Mouse (Mus musculus) forebrain, embryonic 16.5 days (tissue): ENCODE data around the gene Rapsn. TPM values are rescaled to one million over a fixed set of nuclear protein-coding genes. Genes with fewer than 3 reads are reported as not detected.
"Not testable (repeated sequence)": the region's sequence is repeated elsewhere in the genome, so short reads cannot be mapped to it uniquely, and the experiment has no call there.

Experiments
- ATAC-seq: fragments of 200-750 bp; cut with Nextera tagmentation; 2 replicates; pipeline ENCODE4 v1.8.0; 2017; ENCODE audit warnings: mild to moderate bottlenecking, moderate library complexity
- H3K27ac ChIP-seq: fragments of 300-500 bp; sonication (generic); 2 replicates; pipeline ENCODE4 v1.5.1; 2014; ENCODE audit warnings: low read length, control low read depth
- H3K27me3 ChIP-seq: fragments of 300-500 bp; sonication (generic); replicated peaks from 2 replicates; pipeline ENCODE4 v1.6.1; 2014; ENCODE audit warnings: low read length; ENCODE audit not compliant: control insufficient read depth, insufficient read depth
- H3K36me3 ChIP-seq: fragments of 300-500 bp; sonication (generic); 2 replicates; pipeline ENCODE4 v1.6.1; 2014; ENCODE audit not compliant: control insufficient read depth, insufficient read depth
- H3K4me1 ChIP-seq: fragments of 300-500 bp; sonication (generic); replicated peaks from 2 replicates; pipeline ENCODE4 v1.6.1; 2014; ENCODE audit warnings: low read length; ENCODE audit not compliant: control insufficient read depth, insufficient read depth
- H3K4me2 ChIP-seq: fragments of 300-500 bp; sonication (generic); 2 replicates; pipeline ENCODE4 v1.6.1; 2014; ENCODE audit warnings: mild to moderate bottlenecking, low read length, control low read depth
- H3K4me3 ChIP-seq: fragments of 300-500 bp; sonication (generic); replicated peaks from 2 replicates; pipeline ENCODE4 v1.5.1; 2014; ENCODE audit warnings: mild to moderate bottlenecking, low read length, control low read depth
- H3K9ac ChIP-seq: fragments of 300-500 bp; sonication (generic); replicated peaks from 2 replicates; pipeline ENCODE4 v1.6.1; 2014; ENCODE audit warnings: low read depth, low read length, control low read depth
- H3K9me3 ChIP-seq: fragments of 300-500 bp; sonication (generic); 2 replicates; pipeline ENCODE4 v1.6.1; 2016; ENCODE audit warnings: low read length; ENCODE audit not compliant: control insufficient read depth
- WGBS: fragments of 180-500 bp; shearing (Covaris S2); extraction: QIAGEN DNeasy Blood & Tissue Kit; methylation state at CpG from one replicate; pipeline ENCODE4 v1.1.7; 2014; 5-methylcytosine and 5-hydroxymethylcytosine counted together
- polyA plus RNA-seq: library from polyadenylated mRNA; unstranded; fragments of >200 nt; fragmentation: Nextera tagmentation; extraction: Ambion mirVana; gene quantifications from 2 replicates; pipeline ENCODE4 v1.2.1, GENCODE M21; 2015

The Rapsn gene
- polyA plus RNA-seq, result 0.51 and 0.86 TPM in 2 replicates

GRCm38 (mm10) chr2:91035385-91035784, at the start of gene Rapsn:
Rapsn (plus strand) TSS chr2:91035620.
- 79% methylated on average over 9 of the region's 9 CpGs for WGBS

GRCm38 (mm10) chr2:90986055-90986454, 49.4 kb upstream of the Rapsn start:
- no peak overlapping the region for H3K4me2 ChIP-seq
- H3K27ac ChIP-seq, result no peak overlapping the region
- H3K27me3 ChIP-seq, result no peaks in the 10 kb centered on the region
- ATAC-seq, result no peak
- H3K9me3 ChIP-seq, result no peaks in the 10 kb centered on the region
- no peak overlapping the region for H3K9ac ChIP-seq
- 92% methylated on average over 3 of the region's 3 CpGs for WGBS
- H3K4me1 ChIP-seq, result no peaks in the 10 kb centered on the region
- no peak overlapping the region for H3K4me3 ChIP-seq
- no peaks in the 10 kb centered on the region for H3K36me3 ChIP-seq

More at GRCm38 (mm10) chr2:91035385-91035784, at the start of gene Rapsn:
- H3K4me3 ChIP-seq, result no peak within 1 kb of the TSS
- no peak within 1 kb of the TSS for H3K27ac ChIP-seq
- H3K36me3 ChIP-seq, result no peaks in the 10 kb centered on the region
- no peaks in the 10 kb centered on the region for H3K4me1 ChIP-seq
- ATAC-seq, result no peak
- H3K27me3 ChIP-seq, result no peaks in the 10 kb centered on the region
- H3K4me2 ChIP-seq, result no peak within 1 kb of the TSS
- H3K9me3 ChIP-seq, result no peaks in the 10 kb centered on the region
- no peak within 1 kb of the TSS for H3K9ac ChIP-seq

- WGBS, result 94% methylated on average over 8 of the region's 8 CpGs
- Histone ChIP-seq H3K27ac (no peak overlapping the region), H3K27me3 (no peaks in the 10 kb centered on the region), H3K4me3 (no peak overlapping the region), H3K9ac (no peak overlapping the region), H3K4me2 (no peak overlapping the region), H3K36me3 (peaks cover 53% of the 10 kb centered on the region), H3K9me3 (no peaks in the 10 kb centered on the region), H3K4me1 (no peaks in the 10 kb centered on the region)
- ATAC-seq, result no peak
These were observed 26.9 kb upstream of the Rapsn start for GRCm38 (mm10) chr2:91008536-91008935.

- H3K4me3 ChIP-seq, result no peak overlapping the region
- H3K27me3 ChIP-seq, result no peaks in the 10 kb centered on the region
- WGBS, result 96% methylated on average over 2 of the region's 2 CpGs
- peaks cover 39% of the 10 kb centered on the region for H3K36me3 ChIP-seq
- no peak overlapping the region for H3K27ac ChIP-seq
- no peaks in the 10 kb centered on the region for H3K9me3 ChIP-seq
- H3K4me1 ChIP-seq, result no peaks in the 10 kb centered on the region; the same call in 1 of the 2 replicates
- ATAC-seq, result no peak
- H3K4me2 ChIP-seq, result no peak overlapping the region
- no peak overlapping the region for H3K9ac ChIP-seq
These were observed 21.5 kb upstream of the Rapsn start for GRCm38 (mm10) chr2:91013881-91014280.

- H3K27me3 ChIP-seq, result no peaks in the 10 kb centered on the region
- WGBS, result 73% methylated on average over 4 of the region's 4 CpGs
- H3K36me3 ChIP-seq, result peaks cover 35% of the 10 kb centered on the region
- no peak overlapping the region for H3K4me2 ChIP-seq
- H3K4me1 ChIP-seq, result no peaks in the 10 kb centered on the region; the same call in 1 of the 2 replicates
- H3K4me3 ChIP-seq, result no peak overlapping the region
- ATAC-seq, result no peak
- H3K9ac ChIP-seq, result no peak overlapping the region
- no peaks in the 10 kb centered on the region for H3K9me3 ChIP-seq
- no peak overlapping the region for H3K27ac ChIP-seq
These were observed 20.0 kb upstream of the Rapsn start for GRCm38 (mm10) chr2:91015386-91015785.

- 74% methylated on average over 8 of the region's 8 CpGs for WGBS
- H3K36me3 ChIP-seq, result peaks cover 23% of the 10 kb centered on the region
These were observed 17.2 kb upstream of the Rapsn start for GRCm38 (mm10) chr2:91018061-91018788.

GRCm38 (mm10) chr2:91019911-91020310, 15.5 kb upstream of the Rapsn start:
- no peak for ATAC-seq
- no peaks in the 10 kb centered on the region for H3K9me3 ChIP-seq
- no peak overlapping the region for H3K9ac ChIP-seq
- H3K4me3 ChIP-seq, result no peak overlapping the region
- peaks cover 8% of the 10 kb centered on the region; the same call in 1 of the 2 replicates for H3K36me3 ChIP-seq
- no peaks in the 10 kb centered on the region; the same call in 1 of the 2 replicates for H3K4me1 ChIP-seq
- no peaks in the 10 kb centered on the region for H3K27me3 ChIP-seq
- no peak overlapping the region for H3K4me2 ChIP-seq
- 90% methylated on average over 3 of the region's 3 CpGs for WGBS
- no peak overlapping the region for H3K27ac ChIP-seq

More at GRCm38 (mm10) chr2:91018061-91018788, 17.2 kb upstream of the Rapsn start:
- no peak overlapping the region for H3K27ac ChIP-seq
- no peak overlapping the region for H3K9ac ChIP-seq
- no peak overlapping the region for H3K4me2 ChIP-seq
- no peaks in the 10 kb centered on the region for H3K27me3 ChIP-seq
- no peaks in the 10 kb centered on the region for H3K9me3 ChIP-seq
- H3K4me3 ChIP-seq, result no peak overlapping the region
- no peaks in the 10 kb centered on the region; the same call in 1 of the 2 replicates for H3K4me1 ChIP-seq
- ATAC-seq, result no peak

- H3K27me3 ChIP-seq, H3K4me3 ChIP-seq, H3K4me1 ChIP-seq, H3K9ac ChIP-seq, H3K9me3 ChIP-seq, H3K27ac ChIP-seq, H3K36me3 ChIP-seq, ATAC-seq, H3K4me2 ChIP-seq: not testable (repeated sequence)
- WGBS, result 97% methylated on average over 7 of the region's 7 CpGs
These were observed 13.2 kb upstream of the Rapsn start for GRCm38 (mm10) chr2:91022266-91022665.

- H3K4me2 ChIP-seq, result no peak overlapping the region
- no peaks in the 10 kb centered on the region; the same call in 1 of the 2 replicates for H3K4me1 ChIP-seq
- H3K9me3 ChIP-seq, result no peaks in the 10 kb centered on the region
- WGBS, result 71% methylated on average over 2 of the region's 2 CpGs
- peaks cover 3% of the 10 kb centered on the region; the same call in 1 of the 2 replicates for H3K36me3 ChIP-seq
- H3K27me3 ChIP-seq, result no peaks in the 10 kb centered on the region
- ATAC-seq, result no peak
- H3K9ac ChIP-seq, result no peak overlapping the region
- H3K4me3 ChIP-seq, result no peak overlapping the region
- H3K27ac ChIP-seq, result no peak overlapping the region
These were observed 12.3 kb upstream of the Rapsn start for GRCm38 (mm10) chr2:91023131-91023530.
